In genomic region chr7:139878621-139879020, GRCm38 (mm10) we compare ENCODE assay signal across 21 mouse cellular contexts. TPM values are rescaled to one million over a fixed set of nuclear protein-coding genes. Genes with fewer than 3 reads are reported as not detected.
"Had no signal": no experiment of that assay in that cellular context is flagged by ENCODE, and none has a peak within 500 bp of the region (broad histone marks: within the 10 kb centered on the region; RNA-seq: fewer than 3 reads in every experiment).

No protein-coding gene starts in this region.

- H3K27ac ChIP-seq: midbrain, embryonic 10.5 days; midbrain, embryonic 12.5 days; neural tube, embryonic 13.5 days; neural tube, embryonic 15.5 days had no signal

- H3K9ac ChIP-seq: lung, embryonic 14.5 days; midbrain, embryonic 12.5 days; neural tube, embryonic 13.5 days; neural tube, embryonic 15.5 days had no signal

- DNase-seq: lung, adult 18-20 months; lung, embryonic 14.5 days; lung, postnatal 10 days; midbrain, embryonic 14.5 days; right cerebral cortex, adult 18-20 months; right cerebral cortex, postnatal 25 days; right cerebral cortex, postnatal 4 days; spleen, adult 18-20 months; thymus, adult 18-20 months; thymus, postnatal 14 days; thymus, postnatal 36 days had no signal

- ATAC-seq: midbrain, embryonic 16.5 days had no signal

- H3K4me3 ChIP-seq: midbrain, embryonic 10.5 days; midbrain, embryonic 12.5 days; myocyte; neural tube, embryonic 13.5 days; neural tube, embryonic 15.5 days had no signal

- H3K36me3 ChIP-seq: midbrain, embryonic 10.5 days; neural tube, embryonic 15.5 days had no signal

- H3K4me2 ChIP-seq: lung, embryonic 14.5 days; midbrain, embryonic 12.5 days; neural tube, embryonic 13.5 days; neural tube, embryonic 15.5 days had no signal

- H3K4me1 ChIP-seq: midbrain, embryonic 12.5 days had no signal

- H3K9me3 ChIP-seq: midbrain, embryonic 10.5 days; midbrain, embryonic 12.5 days; neural tube, embryonic 13.5 days; neural tube, embryonic 15.5 days had no signal

- H3K27me3 ChIP-seq: neural tube, embryonic 13.5 days; neural tube, embryonic 15.5 days had no signal

RNA-seq across cellular contexts. Expression of gene Kndc1, which starts 15.9 kb away (rescaled TPM):
- total RNA-seq: megakaryocyte-erythroid progenitor cell, adult 5-6 weeks had no signal

RNA-seq across cellular contexts. Expression of gene Adgra1, which starts 44.6 kb away (rescaled TPM):
- total RNA-seq: megakaryocyte, adult 5-6 weeks; megakaryocyte-erythroid progenitor cell, adult 5-6 weeks had no signal
- polyA plus RNA-seq: lung, embryonic 14.5 days; lung, embryonic 16.5 days; thymus, postnatal 0 days had no signal
